Mouse (Mus musculus) activated CD4-positive, CD25-positive, alpha-beta regulatory T cell, adult 4 months (primary cell): ENCODE measurements around the gene Gm47841. TPM values are rescaled to one million over a fixed set of nuclear protein-coding genes. Genes with fewer than 3 reads are reported as not detected.

Source experiments
- ATAC-seq: one replicate; pipeline ENCODE4 v1.8.0; 2017
- polyA plus RNA-seq, 2 experiments: library from polyadenylated mRNA; unstranded; fragments of 100-300 nt; shearing (Covaris generic); gene quantifications; one replicate each; pipeline ENCODE4 v1.2.1; 2017

The Gm47841 gene
- not detected for polyA plus RNA-seq

DNA sequence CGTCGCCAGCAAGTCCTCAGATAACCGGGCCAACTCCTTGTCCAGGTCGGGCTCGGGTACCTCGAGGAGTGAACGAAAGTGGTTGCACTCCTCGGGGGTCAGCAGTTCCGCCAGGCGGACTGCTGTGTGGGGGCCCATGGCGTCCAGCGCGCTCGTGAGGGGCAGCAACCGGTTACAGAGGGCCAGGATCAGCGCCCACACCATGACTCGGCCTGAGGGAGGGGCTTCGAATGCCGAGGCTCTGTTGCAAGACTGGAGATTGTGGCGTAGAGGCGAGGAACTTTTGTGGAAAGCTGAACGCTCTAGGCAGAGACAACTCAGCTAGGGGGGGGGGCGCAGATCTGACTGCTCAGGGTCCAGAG lies at the start of gene Gm47841:
Gm47841 (minus strand) TSS at position 204 of the 362 bp plus-strand sequence.
- ATAC-seq, result no peak

DNA sequence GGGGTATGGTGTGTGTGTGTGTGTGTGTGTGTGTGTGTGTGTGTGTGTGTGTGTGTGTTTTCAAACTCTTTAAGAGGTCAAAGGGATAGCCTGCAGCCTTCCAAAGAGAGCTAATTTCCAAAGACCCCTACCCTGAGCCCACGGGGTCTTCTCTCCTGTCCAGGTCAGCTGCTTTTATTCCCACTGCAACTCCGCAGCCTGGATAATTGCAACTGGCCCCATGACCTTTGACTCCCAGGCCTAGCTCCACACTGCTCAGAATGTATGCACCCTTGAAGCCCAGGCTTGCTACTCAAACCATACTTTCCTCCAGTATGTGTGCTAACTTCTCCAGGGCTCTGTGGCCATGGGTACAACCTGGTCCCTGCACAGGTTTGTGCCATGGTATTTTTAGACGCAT lies 48.2 kb upstream of the Gm47841 start:
- ATAC-seq, result no peak

DNA sequence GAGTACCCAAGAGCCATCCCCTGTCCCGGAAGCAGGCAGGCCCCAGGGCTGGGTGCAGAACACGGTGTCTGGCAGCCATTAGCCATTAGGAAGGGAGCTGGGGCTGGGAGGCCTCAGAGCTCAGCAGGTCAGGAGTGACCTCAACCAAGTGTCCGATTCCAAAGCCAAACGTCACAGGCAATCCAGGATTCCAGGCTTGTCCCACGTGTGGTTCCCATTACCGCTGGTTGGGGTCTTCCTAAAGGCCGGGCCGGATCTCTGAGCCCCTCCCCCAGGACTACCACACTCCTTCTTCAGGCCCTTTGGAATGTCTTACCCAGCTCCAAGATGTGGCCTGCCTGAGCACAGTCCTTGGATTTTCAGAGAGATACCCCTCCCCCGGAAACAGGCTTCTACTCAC lies 47.8 kb upstream of the Gm47841 start:
- ATAC-seq, result no peak

DNA sequence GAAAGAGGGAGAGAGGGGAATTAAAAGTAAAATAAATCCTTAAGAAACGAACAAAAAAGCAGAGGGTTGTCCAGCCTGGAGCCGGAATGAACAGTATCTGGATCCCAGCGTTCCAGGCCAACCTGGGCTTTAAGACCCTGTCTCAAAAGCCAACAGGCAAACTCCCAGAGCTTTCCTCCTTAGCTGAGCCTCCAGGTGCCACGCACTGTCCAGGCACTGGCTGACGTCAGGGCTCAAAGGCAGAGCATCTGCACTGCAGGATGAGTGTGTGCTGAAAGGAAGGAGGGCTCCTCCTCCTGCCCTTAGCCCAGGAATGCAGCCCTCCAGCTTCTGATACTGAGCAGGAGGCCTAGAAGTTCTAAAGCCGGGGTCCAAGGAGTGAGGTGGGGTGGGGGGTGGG lies 46.8 kb upstream of the Gm47841 start:
- ATAC-seq, result no peak

DNA sequence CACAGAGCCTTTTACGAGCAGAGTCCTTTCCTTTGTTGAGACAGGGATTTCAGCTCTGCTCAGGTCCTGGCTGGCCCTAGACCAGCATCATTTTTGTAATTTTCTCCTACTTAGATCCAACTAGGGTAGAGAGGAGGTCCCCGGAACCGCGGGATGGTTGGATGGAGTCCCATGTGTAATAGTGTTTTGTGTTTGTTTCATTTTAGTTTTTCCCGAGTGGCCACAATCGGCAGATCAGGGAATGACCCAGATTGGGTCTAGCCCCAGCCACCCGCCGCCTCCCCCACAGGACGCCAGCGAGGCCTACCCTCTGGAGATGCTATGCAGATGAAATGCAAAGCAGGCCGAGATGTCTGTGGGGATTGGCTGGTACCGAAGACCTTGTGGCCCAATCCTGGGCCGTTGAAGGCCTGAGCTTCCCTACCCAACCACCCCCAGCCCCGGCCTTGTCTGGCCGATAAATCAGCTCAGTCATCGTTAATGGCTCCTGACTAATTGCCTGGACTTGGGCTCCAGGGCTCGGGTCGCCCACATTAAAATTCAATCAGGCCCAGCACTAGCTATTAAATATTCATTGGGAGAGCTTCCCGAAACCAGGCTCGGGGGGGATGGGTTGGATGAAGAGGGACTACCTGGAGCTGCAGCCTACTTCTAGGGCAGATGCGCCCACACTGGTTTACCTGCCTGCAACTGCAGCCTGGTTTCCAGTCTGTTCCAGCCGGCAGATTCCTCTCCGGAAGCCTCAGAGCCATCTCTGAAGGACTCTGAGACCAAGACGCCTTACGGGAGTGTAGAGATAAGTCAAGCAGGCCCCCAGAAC lies 45.8 kb upstream of the Gm47841 start:
- ATAC-seq, result no peak

DNA sequence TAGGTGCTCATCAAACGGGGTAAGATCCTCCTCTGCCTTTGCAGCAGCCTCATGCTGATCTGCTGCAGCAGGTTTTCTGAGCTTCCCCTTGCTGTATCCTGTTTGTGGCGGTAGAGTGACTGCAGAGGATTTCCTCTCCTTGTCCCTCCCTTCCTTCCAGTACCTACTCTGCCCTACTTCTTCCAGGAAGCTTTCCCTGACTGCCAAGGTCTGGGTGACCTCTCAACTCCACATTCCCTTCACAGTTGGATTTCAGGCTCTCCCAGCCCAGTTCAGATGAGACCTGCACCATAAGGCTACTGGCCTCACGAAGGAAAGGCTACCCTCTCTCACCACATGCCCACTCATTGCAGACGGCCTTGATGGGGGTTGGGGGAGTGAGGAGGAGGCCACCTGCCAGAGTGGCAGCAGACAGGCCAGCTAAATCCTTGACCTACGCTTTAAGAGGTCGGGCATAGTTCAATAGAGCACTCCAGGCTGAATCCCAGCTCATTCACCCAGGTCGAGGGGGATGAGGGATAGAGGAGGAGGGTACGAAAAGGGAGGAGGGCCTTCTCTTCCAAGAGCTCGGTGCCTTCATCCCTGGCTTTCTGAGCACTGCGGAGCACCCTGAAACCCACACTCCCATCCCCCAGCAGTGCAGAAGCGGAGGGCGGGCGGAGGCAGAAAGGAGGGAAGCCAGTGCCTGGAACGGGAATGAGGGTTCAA lies 45.1 kb upstream of the Gm47841 start:
- ATAC-seq, result no peak

DNA sequence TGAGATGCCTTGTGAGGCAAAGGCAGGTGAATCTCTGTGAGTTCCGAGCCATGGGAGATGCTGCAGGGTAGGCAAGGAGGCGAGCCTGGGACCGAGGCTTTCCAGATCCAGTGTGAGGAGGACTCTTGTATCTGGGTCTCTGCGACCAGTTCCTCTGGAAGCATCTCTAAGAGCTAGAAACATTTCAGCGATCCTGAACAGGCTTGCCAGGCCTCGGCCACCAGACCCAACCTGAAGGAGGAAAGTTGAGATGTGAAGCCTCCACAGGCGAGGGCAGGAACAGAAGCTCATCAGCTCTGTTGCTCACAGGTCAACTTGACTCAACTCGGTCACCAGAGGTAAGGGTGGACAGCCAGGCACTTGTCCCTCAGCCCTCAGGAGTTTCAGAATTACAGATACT lies 44.4 kb upstream of the Gm47841 start:
- no peak for ATAC-seq

DNA sequence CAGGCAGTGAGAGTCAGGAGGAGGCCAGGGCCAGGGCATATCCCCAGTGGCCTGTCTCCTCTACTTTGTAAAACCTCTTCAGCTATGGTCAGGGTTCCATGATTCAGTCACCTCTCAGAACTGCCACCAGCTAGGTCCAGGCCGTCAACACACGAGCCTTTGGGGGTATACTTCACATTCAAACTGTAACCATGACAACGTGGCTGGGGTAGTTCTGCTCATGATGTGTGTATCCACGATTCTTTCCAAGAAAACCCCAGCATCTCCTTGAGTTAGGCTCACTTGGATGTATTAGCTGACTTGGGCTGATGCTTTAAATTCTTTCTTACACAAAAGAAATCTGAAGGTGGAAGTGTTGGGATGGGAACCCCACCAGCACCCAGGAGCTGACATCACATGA lies 41.1 kb upstream of the Gm47841 start:
- no peak for ATAC-seq

DNA sequence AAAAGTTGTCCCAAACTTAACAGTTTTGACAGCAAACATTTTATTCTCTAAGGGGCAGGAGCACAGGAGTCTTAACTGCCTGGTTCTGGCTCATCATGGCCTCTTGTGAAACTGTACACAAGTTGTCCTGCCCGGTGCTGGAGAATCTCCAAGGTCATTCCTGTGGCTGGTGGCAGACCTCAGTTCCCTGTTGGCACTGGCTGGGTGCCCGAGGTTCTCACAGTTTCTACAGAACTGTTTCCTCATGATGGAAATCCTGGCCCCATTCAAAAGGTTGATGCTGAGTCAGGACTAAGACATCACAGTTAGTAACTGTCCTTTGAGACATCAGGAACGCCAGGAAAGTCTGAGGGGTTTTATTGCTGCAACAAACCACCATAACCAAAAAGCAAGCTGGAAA lies 39.8 kb upstream of the Gm47841 start:
- no peak for ATAC-seq

DNA sequence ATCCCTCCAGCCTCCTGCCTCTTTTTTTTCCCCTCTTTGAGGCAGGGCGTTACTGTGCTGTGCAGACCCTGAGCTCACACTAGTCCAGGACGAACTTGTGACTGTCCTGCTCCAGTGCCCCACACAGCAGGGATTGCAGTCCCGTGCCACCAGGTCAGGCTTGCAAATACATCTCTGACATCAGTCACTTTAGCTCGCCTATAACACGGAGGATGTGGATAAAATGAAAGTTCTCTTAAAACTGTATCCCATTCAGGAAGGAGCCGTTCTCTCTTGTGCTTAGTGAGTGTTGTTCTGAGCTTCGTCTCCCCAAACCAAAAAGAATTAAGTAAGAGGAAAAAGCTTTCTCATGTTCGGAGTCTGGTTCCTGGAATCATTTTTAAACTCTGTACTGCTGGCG lies 39.3 kb upstream of the Gm47841 start:
- no peak for ATAC-seq

DNA sequence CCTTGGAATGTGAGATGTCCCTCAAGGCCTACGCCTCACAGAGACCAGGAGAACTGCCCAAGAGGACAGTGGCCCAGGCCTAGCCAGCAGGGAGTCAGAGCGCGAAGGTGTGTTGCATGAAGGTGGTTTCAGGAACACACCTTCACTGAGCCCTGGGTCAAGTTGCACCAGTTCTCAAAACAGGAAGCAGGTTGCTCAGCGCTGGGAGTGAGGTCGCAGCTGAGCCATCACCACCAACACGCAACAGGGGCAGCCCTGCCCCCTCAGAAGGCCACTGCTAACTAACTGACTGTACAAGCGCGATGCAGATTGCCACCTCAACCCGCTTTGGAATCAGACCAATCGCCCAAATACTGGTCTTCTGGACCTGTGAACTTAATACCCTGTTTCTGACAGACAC lies 37.3 kb upstream of the Gm47841 start:
- ATAC-seq, result no peak

DNA sequence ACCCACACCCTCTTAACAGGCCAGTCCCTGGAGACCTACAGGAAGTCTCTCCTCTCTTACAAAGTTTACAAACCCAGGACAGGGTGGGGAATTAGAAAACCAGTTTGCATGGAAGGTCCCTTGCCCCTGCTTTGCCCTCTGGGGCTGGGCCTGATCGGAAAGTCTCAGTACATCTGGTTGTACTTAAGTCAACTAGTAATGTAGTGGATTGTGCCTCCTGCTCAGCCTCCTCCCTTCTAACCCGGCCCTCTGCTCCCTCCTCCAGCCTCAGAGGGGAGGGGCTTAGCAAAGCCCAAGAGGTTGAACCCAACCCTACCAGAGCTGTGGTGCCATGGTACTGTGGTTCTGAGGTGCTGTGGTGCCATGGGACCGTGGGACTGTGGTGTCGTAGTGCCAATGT lies 35.0 kb upstream of the Gm47841 start:
- no peak for ATAC-seq

DNA sequence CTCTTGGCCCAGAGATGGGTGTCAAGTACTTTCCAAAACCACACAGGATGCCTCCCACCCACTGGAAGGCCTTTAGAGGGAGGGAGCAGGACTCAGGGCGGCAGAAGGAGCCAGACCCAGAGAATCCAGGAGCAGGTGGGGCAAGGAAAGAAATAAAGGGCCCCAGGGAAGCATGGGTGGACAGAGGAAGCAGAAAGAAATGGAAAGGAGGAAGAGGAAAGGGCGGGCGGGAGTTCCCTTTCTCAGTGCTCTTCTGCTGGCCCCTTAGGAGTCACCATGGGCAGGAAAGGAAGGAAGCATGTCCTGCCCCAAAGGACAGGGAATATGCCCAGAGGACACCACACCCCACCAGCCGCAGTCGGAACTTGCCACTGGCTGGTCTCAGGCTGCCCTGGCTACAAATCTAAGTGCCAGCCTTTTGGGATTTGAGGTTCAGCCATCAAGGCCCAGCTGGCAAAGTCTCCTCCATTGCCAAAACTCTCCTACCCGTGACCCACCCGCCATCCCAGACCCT lies 33.9 kb upstream of the Gm47841 start:
- ATAC-seq, result no peak

DNA sequence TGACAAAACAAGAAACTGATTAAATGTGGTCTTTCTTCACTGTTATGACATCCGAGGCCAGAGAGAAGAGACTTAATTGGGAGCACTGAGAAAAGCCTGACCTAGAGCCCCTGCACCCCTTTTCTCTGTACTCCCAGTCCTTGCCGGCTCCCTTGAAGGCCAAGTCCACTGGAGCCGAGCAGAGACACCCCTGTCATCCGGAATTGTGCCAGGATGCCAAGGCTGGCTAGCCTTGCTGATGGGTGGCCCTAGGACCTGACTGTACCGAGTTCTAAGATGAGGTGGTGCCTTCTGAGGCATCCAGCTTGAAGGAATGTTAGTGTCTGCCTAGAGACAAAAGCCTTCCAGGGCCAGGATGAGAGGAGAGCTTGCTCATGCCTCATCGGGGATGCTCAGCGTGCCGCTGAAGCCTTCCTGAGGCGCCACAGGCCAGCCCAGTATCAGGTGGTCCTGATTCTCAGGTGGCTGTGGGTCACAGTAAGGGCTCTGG lies 32.9 kb upstream of the Gm47841 start:
- no peak for ATAC-seq

DNA sequence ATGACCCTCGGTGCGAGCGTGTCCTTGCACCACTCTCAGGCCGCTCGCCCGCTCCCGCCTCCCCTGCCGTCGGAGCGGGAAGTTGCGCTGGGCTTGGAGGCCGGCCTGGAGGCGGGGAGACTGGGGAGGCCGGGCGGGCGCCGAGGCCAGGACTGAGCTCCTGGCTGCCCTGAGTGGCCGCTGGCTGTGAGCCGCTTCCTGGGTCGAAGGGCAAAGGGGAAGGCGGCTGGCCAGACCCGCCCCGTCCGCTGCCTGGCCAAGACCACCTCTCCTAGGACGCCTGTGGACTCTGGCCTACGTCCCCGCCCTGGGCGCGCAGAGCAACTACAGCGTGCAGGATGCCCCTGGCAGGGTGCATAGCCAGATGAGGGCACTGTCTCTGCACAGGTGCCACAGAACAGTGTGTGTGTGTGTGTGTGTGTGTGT lies 31.5 kb upstream of the Gm47841 start:
- no peak for ATAC-seq

DNA sequence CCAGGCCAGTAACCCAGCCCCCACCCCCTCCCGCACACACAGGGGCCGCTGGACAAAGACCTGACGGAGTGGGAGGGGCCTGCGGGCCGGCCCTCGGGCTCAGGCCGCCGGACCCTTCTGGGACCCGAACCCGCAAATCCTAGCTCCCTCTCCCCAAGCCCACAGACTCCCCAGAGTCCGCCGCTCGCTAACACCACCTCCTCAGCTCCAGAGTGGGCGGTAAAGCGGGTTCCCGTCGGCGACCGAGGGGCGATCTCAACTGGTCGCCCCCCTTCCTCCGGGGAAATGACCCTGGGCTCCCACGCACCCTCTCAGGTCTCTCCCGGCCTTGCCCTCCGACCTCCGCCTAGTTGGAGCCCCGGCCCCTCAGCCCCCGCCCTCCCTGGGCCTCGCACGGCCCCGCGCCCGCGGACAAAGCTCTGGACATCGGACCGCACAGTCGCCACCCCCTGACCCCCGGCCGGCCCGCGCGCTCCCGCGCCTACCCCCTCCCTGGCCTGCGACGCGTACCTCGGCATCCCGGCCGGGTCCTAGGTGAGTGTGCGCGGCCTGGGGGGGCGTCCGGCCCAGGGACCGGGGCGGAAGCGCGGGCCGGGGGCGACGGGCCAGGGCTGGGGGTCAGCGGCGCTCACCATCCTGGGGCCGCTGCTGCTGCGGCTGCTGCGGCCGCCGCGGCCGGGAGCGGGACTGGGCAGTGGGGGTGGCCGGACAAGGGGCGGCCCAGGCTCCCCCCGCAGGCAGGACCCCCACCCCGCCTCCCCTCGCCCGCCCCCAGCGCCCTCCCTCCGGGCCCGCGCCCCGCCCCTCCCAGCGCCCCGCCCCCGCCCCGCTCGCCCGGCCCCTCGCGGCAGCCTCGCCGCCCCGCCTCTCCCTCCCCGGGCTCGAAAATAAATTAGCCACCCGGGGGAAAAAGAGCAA lies 30.9 kb upstream of the Gm47841 start, which contains the start of gene Fignl2:
Fignl2 (minus strand) TSS at position 755 of the 918 bp plus-strand sequence.
- ATAC-seq, result no peak

DNA sequence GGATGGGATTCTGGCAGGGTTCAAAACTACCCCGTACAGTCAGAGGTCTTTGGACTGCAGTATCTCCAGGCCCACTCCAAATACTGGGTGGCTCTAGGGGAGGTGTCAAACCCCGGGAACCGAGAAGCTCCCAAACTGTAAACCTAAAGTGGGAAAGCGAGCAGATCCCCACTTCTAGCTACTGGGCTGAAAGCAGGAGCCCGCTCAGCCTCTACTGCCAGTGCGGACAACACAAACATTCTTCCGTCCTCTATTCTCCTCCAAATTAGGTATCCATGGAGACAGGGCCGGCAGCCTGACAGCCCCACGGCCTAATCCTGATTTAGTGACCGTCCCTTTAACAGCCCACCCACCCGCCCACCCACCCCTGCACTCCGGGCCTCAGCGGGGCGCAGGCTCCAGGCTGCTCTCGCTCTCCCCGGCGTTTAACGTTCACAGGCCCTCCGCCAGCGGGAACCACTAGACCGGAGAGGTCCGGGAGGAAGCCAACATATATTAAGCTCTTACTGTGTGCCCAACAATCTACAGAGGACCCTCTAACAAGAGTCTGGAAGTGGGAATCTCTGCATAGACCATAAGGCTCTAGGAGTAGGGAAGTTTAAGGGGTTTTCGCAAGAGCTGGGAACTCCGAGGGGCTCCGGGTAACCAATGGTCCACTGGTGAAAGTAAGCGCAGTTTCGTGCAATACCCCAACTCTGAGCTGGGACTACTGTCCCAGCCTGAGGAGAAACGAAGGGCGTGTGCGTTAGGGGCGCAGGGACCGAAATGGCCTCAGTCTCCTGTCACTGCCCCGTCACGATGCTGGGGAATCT lies 30.0 kb upstream of the Gm47841 start:
- ATAC-seq, result no peak

DNA sequence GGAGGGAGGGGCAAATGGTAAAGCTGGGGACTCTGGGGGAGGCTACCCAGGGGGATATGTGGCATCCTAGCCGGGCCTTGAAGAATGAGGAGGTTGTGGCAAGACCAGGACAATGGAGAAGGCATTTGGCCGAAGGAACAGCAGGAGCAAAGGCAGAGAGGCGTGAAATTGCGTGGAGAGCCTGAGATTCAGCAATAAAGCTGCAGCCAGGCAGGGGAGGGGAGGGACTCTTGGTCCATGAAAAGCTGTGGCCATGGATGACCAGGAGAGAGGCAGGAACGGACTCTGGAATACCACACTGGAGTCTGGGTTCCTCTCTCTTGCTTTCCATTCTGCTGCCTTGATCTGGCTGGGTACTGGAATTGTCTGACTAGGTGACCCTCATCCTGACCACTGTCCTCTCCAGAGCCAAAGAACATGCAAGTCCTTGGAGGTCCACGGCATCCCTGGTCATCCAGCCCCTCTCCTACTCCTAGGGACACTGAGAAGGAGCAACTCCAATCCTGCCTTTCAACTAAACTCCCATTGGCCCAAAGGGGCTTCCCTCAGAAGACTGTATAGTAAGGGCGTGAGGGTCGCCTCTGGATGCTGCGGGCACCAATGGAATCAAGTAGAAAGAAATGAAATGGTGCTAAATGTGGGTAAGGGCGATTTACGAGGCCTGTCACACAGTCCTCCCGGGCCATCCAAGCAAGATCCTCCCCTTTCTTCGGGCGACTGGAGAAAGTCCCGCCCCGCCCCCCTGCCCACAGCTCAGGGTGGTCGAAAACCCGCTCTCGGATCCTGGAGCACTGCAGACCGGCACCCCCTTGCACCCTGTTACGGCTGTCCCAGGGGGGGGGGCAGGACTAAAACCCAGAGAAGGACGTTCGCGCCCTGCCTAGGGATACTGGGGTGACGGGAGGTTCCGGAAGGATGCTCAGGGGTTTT lies 29.1 kb upstream of the Gm47841 start:
- ATAC-seq, result no peak

DNA sequence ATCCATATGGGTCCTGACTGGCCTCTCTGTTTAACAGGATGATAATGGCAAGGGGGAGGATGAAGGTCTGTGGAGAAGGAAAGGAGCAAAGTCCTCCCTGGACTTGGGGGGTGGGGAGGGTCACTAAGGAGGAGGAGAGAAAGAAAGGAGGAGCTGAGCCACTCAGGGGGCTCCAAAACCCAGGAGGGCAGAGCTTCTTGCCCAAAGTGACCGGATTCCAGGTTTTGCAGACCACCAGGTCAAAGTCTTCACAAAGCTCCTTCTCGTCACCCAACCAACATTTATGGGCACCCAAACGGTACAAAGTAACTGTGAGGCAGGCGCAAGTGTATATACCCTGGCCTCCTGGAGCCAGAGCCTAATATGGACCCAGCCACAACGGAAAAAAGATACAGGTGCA lies 28.5 kb upstream of the Gm47841 start:
- no peak for ATAC-seq

DNA sequence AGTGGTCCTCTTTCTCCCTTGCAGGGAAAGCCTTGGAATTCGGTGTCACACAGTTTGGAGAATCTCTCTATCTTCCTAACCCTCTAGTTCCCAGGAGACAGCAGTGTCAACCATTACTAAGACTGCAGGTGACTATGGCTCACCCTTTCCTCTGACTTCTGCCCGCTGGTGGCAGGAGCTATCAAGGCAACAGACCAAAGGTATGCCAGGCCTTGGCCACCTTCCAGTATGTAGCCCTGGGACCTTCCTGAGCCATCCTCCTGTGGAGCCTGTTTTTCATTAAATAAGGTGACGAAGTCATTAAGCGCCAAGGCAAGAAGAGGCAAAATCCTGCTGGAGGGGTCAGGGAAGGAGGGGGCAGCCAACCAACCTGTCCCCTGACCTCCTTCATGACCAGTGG lies 28.0 kb upstream of the Gm47841 start:
- no peak for ATAC-seq

DNA sequence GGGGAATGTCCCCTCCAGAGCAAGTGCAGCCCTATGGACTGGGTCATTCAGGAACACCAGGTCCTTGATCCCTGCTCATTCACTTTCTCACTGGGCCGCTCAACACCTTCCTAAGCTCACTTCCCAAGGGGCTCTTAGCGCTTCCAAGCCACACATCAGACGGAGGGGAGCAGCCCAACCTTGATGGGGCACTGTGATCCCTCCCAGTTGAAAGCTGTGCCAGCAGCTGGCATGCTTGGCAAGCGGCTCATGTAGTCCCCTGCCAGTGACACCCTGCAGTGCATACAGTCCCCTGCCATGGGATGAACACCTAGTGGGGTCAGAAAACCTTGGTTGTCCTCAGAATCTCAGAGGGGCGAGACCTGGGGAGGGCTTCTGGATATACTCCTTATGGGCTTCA lies 26.9 kb upstream of the Gm47841 start:
- no peak for ATAC-seq
